Mouse (Mus musculus) thymus, postnatal 0 days (tissue): Measurements from ENCODE around the gene Fntb. TPM values are rescaled to one million over a fixed set of nuclear protein-coding genes. Genes with fewer than 3 reads are reported as not detected.

Experiments used
- DNase-seq: peaks from one replicate; pipeline ENCODE4 v3.0.0-alpha.2; 2015; ENCODE audit warnings: low spot score
- polyA plus RNA-seq: library from polyadenylated mRNA; unstranded; fragments of >200 nt; fragmentation: Nextera tagmentation; extraction: Ambion mirVana; gene quantifications from 2 replicates; pipeline ENCODE4 v1.2.1, GENCODE M21; 2015

Gene Fntb
- polyA plus RNA-seq, 1 experiment from 2014 or later = 29.7 TPM

DNA sequence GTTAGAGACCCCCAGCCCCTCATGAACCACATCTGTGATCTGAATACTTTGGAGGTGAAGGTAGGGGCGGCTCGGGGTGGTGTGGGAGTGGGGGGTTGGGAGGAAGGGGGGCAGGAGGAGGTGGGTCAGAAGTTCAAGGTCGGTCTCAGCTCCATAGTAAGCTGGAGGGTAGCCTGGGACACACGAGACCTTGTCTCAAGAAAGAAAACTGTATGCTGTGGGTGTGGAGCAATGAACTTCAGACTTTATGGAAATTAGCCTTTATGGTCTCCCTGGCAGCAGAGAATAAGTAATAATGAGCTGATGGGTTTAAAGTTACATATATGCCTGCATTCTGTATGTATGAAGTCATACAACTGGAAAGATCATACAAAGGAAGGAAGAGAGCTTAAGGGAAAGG, 119.7 kb downstream of the Fntb start:
- no peak for DNase-seq

- DNase-seq = peak; percentile 82
Measured at GRCm38 (mm10) chr12:76886826-76887225, 121.4 kb downstream of the Fntb start.

DNA sequence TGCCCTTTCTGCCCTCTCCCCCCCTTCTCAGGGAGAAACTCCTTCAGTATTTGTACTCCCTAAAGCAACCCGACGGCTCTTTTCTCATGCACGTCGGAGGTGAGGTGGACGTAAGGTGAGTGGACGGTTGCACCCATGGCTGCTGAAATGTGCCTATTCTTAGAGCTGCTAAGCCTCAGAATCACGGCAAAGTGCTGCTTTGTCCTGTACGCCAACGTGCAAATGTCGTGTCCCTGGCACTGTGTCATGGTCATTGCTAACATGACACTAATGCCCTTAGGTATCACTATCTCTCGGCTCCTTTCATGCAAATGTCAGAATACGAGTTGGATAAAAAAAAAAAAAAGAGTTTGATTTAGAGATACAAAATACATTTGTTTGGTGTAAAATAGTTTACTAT, 122.6 kb downstream of the Fntb start:
- DNase-seq = no peak

DNA sequence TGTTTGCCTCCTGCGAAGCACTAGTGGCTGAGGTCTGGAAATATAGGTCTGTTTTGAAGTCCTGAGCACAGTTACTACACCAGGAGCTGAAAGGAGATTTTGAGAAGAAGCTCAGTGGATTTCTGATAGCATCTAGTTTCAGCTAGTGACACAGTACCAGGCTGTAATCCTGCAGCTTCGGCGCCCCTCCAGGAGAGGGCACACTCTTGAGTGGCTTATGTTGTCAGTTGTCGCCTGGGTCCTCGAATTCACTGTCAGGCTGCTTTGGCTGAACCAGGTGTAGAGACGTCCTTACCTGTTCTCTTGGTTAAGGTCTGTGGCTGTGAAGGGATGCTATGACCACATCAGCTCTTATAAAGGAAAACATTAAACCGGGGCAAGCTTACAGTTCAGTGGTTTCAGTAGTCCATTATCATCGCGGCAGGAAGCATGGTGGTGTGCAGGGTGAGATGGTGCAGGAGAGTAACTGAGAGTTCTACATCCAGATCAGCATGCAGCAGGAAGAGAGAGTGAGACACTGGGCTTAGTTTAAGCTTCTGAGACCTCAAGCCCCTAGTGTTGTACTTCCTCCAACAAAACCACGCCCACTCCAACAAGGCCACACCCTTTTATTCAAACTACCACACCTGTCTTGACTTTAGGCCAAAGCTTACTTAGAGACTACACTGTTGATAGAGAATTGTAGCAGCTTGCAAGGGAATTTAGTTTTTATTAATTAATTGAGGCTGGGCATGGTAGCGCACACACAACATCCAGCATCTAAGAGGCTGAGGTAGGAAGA, 124.2 kb downstream of the Fntb start:
- peak; percentile 14 for DNase-seq

GRCm38 (mm10) chr12:76891160-76891559, 125.8 kb downstream of the Fntb start:
- no peak for DNase-seq

DNA sequence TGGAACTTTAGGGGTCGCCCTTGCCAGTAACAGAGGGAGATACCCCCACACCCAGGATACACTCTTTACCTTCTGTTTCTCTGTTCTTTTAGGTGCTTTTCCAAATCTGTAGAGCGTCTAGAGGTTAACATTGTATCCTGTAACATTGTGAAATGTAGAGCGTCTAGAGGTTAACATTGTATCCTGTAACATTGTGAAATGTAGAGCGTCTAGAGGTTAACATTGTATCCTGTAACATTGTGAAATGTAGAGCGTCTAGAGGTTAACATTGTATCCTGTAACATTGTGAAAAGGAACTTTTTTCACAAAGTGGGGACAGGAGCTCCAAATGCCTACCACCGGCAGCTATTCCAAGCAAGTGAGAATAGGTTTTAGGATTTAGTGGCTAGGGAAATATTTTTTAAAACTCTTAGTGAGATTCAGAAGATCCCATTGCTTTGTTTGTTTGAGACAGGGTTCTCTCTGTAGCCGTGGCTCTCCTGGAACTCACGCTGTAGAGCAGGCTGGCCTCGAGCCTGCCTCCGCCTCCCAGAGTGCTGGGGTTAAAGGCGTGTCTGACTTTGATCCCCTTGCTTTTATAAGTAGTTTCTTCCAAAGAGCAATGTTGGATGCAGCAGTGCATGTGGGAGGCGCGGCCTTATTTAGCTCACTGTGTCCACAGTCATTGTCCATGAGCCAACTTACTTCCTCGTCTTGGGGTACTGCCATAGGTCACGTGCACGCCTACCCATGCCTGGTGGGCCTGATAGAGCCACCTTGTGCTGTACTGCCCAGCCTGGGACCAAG, 127.7 kb downstream of the Fntb start:
- no peak for DNase-seq

DNA sequence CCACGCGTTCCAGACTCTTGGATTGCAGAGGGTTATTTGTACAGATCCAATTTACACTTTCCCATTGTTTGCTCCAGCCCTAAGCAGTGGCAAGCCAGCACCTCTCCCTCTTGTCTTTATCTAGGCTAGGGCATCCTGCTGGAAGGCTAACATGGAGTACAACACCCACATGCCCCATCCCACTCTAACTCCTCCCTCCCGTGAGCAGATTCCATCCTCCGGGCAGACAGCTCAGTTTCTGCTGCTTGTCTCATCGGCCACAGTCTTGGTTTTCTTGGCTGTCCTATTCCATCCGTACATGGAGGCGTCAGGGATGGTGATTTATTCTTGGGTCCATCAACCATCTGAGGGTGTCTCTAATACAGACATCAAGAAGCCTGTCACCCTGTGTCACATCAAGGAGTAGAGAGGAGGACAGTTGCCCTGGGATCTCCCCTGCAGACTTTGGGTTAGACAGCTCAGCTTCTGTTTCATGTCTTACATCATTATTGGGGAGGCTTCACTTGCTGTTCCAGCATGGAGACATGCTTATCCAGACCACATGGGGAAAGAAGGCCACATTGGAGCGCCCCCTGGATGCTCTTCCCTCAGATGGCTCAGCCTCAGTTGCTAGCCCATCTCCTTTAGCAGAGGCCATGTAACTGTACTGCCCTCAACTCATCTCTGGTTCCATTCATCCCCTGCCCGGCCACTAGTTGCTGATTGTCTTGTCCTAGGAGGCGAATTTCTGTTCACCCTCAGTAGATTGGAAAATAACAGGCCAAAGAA, 129.6 kb downstream of the Fntb start:
- DNase-seq = no peak

GRCm38 (mm10) chr12:76895777-76896176, 130.4 kb downstream of the Fntb start:
- no peak for DNase-seq

GRCm38 (mm10) chr12:76896566-76896965, 131.2 kb downstream of the Fntb start:
- no peak for DNase-seq

DNA sequence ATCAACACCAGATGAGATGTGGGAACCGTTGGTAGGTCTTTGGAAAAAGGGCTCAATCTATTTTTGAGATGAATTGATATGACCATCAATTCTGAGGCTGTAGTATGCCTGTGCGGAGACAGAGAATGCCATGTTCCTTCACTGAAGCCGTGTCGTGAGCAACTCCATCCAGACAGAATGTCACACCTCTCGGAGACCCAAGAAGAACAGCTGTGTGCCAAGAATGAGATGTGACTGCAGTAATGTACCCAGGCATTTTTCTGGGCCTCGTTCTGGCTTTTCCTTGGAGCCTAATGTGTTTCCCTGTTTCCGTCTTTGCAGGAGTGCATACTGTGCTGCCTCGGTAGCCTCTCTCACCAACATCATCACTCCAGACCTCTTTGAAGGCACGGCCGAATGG, 131.6 kb downstream of the Fntb start:
- DNase-seq = no peak

- DNase-seq = no peak
Measured at GRCm38 (mm10) chr12:76898141-76898540, 132.8 kb downstream of the Fntb start.

DNA sequence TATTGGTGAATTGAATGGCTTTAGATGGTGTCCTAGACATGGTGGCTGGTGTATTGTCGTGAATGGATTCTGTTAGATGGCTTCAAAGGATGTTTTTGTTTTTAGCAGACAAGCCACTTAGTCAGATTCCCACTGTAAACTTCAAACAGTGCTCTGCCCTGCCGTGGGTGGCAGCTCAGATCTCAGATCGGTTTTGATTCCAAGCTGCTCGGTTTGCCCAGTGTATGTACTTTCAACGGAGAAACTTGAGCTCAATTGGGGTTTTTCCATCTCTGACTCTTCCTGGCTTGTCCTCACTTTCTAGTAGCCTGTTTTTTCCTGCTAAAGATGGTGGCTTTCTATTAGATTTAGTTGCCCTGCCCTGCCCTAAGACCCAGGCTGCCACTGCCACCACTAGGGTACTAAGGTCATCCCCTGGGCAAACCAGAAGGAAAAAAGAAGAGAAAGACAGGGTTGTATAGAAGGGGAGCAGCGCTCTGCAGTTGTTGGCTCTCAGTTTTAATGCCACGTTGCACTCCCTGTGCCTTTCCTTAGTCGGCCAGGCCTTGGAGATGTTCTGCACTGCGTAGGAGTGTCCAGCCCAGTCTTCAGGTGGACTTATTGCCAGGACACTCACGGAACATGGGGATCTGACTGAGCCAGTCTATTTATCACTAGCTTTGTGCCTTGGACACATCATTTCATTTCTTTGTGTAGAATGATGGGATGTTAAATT, 134.0 kb downstream of the Fntb start:
- no peak for DNase-seq

DNA sequence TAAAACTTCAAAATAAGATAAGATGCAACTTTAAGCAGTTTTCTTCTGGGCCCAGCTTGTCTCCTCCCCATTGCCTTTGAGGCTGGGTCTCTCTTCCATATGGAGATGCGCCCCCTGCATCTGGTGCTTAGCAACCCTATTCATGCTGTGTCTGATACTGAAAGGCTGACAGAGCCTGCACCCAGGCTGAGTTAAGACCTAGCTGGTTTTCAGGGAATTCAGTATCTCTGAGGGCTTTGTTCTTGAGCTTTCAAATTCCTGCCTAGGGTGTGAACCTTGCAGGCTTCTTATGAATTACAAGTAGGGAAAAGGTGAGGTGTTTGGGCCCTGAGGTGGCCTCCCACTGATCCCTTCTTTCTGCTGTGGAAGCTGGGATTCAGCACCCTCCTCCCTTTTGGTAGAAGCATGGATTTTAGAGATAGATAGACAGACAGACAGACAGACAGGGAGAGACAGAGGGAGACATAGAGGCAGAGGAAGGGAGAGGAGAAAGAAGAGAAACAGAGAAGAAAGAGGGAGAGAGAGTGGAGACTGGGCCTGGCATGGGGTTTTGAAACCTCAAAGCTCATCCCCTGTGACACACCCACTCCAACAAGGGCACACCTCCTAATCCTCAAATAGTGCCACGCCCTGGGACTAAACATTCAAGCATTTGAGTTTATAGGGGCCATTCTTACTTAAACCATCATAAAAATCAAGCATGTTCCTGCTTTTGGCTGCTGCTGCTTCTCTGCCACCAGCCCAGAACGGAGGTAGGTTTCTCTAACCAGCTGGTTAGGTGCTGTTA, 136.3 kb downstream of the Fntb start:
- DNase-seq = no peak

DNA sequence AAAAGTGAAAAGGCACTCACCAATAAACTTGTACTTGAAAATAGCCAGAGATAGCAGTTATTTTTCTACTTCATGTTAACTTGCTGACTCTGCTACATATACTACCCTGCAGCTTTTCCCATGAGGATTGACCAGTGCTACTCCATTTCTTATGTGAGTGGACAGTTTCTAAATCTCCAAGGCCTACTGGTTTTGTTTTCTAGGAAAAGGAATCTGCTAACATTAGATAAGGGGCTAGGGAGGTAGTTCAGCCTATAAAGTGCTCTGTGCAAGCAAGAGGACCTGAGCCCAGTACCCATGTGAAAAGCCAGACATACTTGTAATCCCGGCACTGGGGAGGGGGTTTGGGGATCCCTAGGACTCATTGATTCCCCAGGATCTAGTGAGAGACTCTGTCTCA, 140.9 kb downstream of the Fntb start:
- DNase-seq = no peak

DNA sequence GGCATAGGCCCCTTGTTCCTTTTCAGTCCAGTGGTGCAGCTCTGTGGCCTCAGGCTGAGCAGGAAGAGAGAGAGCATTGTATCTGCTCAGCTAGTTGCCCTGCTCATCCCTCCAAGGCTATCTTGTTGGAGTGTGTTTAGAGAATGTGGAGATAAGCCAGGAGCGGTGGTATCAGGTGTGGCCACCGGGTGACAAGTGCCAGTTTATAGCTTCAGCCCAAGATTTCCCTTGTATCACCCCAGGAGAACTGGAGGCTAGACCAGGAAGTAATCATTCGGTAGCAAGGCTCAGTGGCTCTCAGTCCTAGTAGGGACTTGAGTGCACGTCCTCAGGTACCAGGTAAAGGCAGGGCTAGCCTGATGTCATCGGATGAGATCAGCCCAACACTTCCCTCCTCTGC, 143.8 kb downstream of the Fntb start:
- no peak for DNase-seq

DNA sequence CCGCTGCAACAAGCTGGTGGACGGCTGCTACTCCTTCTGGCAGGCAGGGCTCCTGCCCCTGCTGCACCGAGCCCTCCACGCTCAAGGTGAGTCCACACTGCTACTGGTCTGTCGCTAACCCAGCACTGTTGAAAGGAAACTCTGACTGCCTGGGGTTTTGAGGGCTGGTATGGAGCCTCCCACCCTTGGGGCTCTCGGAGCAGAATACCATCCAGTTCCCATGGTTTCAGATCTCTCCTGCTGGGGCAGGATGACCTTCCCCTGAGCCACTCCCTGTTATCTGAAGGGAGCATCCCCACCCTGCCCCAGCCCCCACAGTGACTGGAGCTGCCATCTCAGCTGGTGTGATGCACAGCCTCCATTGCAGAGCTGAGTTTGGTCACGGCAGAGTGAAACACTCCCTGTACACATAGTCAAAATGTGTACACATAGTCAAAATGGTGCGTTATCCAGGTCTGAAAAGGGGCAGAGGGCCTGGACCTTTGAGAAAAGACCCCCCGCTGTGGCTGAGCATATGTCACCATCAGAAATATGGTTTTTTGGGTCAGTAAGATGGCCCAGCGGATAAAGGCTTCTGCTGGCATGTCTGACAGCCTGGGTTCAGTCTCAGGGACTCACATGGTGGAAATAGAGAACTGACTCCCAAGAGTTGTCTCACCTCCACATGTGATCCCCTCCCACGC, 145.0 kb downstream of the Fntb start:
- no peak for DNase-seq

GRCm38 (mm10) chr12:76911171-76911726, 145.9 kb downstream of the Fntb start:
- DNase-seq = no peak

DNA sequence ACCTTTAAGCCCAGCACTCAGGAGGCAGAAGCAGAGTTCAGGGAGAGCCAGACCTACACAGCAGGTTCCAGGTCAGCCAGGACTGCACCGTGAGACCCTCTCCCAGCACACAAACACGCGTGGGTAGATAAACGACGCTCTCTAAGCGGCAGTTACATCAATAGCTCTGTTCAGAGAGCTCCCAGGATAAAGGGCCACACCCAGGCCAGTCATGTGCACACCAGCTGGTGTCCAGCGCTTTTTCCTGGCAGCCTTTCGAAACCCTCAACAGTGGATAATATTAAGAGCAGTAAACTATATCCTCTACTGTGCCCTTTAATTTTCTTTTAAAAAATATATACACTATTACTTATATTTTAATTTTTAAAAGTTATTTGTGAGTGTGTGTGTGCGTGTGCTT, 146.8 kb downstream of the Fntb start:
- DNase-seq = no peak

DNA sequence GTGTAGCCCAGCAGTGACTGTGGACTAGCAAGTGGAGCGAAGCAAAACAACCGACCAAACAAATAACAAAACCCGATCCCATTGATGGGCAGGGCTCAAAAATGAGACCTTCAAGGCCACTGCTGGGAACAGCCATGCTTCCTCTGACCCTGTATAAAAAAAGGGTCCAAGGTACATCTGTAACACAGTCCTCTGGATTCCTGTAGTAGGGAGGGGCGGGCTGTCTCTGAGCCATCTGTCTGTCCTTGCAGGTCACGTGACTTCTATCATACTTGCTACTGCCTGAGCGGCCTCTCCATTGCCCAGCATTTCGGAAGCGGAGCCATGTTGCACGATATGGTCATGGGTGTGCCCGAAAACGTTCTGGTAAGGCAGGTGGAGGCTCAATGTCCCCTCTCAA, 150.8 kb downstream of the Fntb start:
- DNase-seq = no peak

GRCm38 (mm10) chr12:76918113-76918512, 152.7 kb downstream of the Fntb start:
- no peak for DNase-seq
